Mouse (Mus musculus): Measurements from ENCODE around the gene Fmod. TPM values are rescaled to one million over a fixed set of nuclear protein-coding genes. Genes with fewer than 3 reads are reported as not detected.

Gene Fmod
- polyA plus RNA-seq, 1 experiment from 2014 or later, result 7.2 TPM

DNA sequence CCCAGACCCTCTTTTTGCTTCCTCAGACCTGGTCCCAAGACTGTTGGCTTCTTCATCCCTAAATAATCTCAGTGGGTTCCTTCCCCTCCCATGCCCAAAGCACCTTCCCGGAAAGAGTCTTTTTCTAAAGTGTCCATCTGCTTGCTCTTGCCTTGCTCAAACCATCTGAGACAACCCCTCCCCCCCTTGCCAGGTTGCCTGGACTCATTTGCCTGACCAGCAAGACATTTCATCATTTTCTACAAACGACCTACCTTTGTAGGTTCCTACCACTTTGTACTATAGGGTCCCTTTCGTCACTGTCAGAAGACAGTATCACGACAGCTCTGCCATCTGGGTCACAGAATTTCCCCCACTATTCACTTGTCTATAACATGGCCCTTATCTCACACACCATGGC, 43.4 kb downstream of the Fmod start:
- peaks cover 19% of the 10 kb centered on the region; the same call in 1 of the 2 replicates for H3K4me1 ChIP-seq (ENCODE audit: control insufficient read depth, insufficient read depth, low read length)
- 77% methylated on average over 4 of the region's 4 CpGs for WGBS

GRCm38 (mm10) chr1:134080881-134081450, 43.9 kb downstream of the Fmod start:
- no peaks in the 10 kb centered on the region for H3K27me3 ChIP-seq (ENCODE audit: control insufficient read depth, insufficient read depth, low read length)
- no peak for ATAC-seq (ENCODE audit: insufficient number of reproducible peaks, insufficient read depth, low FRiP score, low read depth)
- no peak overlapping the region for H3K4me3 ChIP-seq (ENCODE audit: low read depth, low read length)
- H3K36me3 ChIP-seq (ENCODE audit: control insufficient read depth, insufficient read depth, low read length), result peaks cover 9% of the 10 kb centered on the region; the same call in 1 of the 2 replicates
- WGBS, result 83% methylated on average over 5 of the region's 5 CpGs
- H3K4me2 ChIP-seq (replicated peaks; ENCODE audit: low read depth, low read length), result no peak overlapping the region
- H3K9ac ChIP-seq (replicated peaks; ENCODE audit: low read depth, low read length), result no peak overlapping the region
- H3K4me1 ChIP-seq (ENCODE audit: control insufficient read depth, insufficient read depth, low read length), result peaks cover 20% of the 10 kb centered on the region
- no peak overlapping the region for H3K27ac ChIP-seq (ENCODE audit: low read length)
- H3K9me3 ChIP-seq (ENCODE audit: control insufficient read depth, low read depth, low read length), result no peaks in the 10 kb centered on the region

More for the DNA sequence above, 43.4 kb downstream of the Fmod start:
- Histone ChIP-seq H3K9me3 (ENCODE audit: control insufficient read depth, low read depth, low read length) (no peaks in the 10 kb centered on the region), H3K27ac (ENCODE audit: low read length) (peak overlapping the region; percentile 78), H3K4me3 (ENCODE audit: low read depth, low read length) (no peak overlapping the region), H3K36me3 (ENCODE audit: control insufficient read depth, insufficient read depth, low read length) (peaks cover 9% of the 10 kb centered on the region; the same call in 1 of the 2 replicates), H3K27me3 (ENCODE audit: control insufficient read depth, insufficient read depth, low read length) (no peaks in the 10 kb centered on the region), H3K9ac (replicated peaks; ENCODE audit: low read depth, low read length) (no peak overlapping the region), H3K4me2 (replicated peaks; ENCODE audit: low read depth, low read length) (no peak overlapping the region)
- ATAC-seq (ENCODE audit: insufficient number of reproducible peaks, insufficient read depth, low FRiP score, low read depth), result no peak

- Histone ChIP-seq H3K4me2 (replicated peaks; ENCODE audit: low read depth, low read length) (no peak overlapping the region), H3K9ac (replicated peaks; ENCODE audit: low read depth, low read length) (no peak overlapping the region), H3K27me3 (ENCODE audit: control insufficient read depth, insufficient read depth, low read length) (no peaks in the 10 kb centered on the region), H3K4me3 (ENCODE audit: low read depth, low read length) (no peak overlapping the region), H3K36me3 (ENCODE audit: control insufficient read depth, insufficient read depth, low read length) (no peaks in the 10 kb centered on the region), H3K9me3 (ENCODE audit: control insufficient read depth, low read depth, low read length) (no peaks in the 10 kb centered on the region), H3K4me1 (ENCODE audit: control insufficient read depth, insufficient read depth, low read length) (peaks cover 20% of the 10 kb centered on the region), H3K27ac (ENCODE audit: low read length) (no peak overlapping the region)
- no peak for ATAC-seq (ENCODE audit: insufficient number of reproducible peaks, insufficient read depth, low FRiP score, low read depth)
- WGBS, result 50% methylated on average over 11 of the region's 11 CpGs
Observed at GRCm38 (mm10) chr1:134082987-134083516, 46.0 kb downstream of the Fmod start.

- no peak for ATAC-seq (ENCODE audit: insufficient number of reproducible peaks, insufficient read depth, low FRiP score, low read depth)
- WGBS, result 78% methylated on average over 8 of the region's 8 CpGs
- no peak overlapping the region for H3K9ac ChIP-seq (replicated peaks; ENCODE audit: low read depth, low read length)
- no peaks in the 10 kb centered on the region for H3K36me3 ChIP-seq (ENCODE audit: control insufficient read depth, insufficient read depth, low read length)
- no peaks in the 10 kb centered on the region for H3K27me3 ChIP-seq (ENCODE audit: control insufficient read depth, insufficient read depth, low read length)
- no peaks in the 10 kb centered on the region for H3K9me3 ChIP-seq (ENCODE audit: control insufficient read depth, low read depth, low read length)
- no peak overlapping the region for H3K27ac ChIP-seq (ENCODE audit: low read length)
- no peak overlapping the region for H3K4me2 ChIP-seq (replicated peaks; ENCODE audit: low read depth, low read length)
- no peak overlapping the region for H3K4me3 ChIP-seq (ENCODE audit: low read depth, low read length)
- peaks cover 17% of the 10 kb centered on the region for H3K4me1 ChIP-seq (ENCODE audit: control insufficient read depth, insufficient read depth, low read length)
Observed at GRCm38 (mm10) chr1:134083676-134084075, 46.6 kb downstream of the Fmod start.

- H3K4me2 ChIP-seq (replicated peaks; ENCODE audit: low read depth, low read length), result no peak overlapping the region
- ATAC-seq (ENCODE audit: insufficient number of reproducible peaks, insufficient read depth, low FRiP score, low read depth), result no peak
- no peak overlapping the region for H3K9ac ChIP-seq (replicated peaks; ENCODE audit: low read depth, low read length)
- H3K36me3 ChIP-seq (ENCODE audit: control insufficient read depth, insufficient read depth, low read length), result no peaks in the 10 kb centered on the region
- 78% methylated on average over 3 of the region's 3 CpGs for WGBS
- no peak overlapping the region for H3K27ac ChIP-seq (ENCODE audit: low read length)
- no peaks in the 10 kb centered on the region for H3K9me3 ChIP-seq (ENCODE audit: control insufficient read depth, low read depth, low read length)
- peaks cover 17% of the 10 kb centered on the region for H3K4me1 ChIP-seq (ENCODE audit: control insufficient read depth, insufficient read depth, low read length)
- H3K4me3 ChIP-seq (ENCODE audit: low read depth, low read length), result no peak overlapping the region
- H3K27me3 ChIP-seq (ENCODE audit: control insufficient read depth, insufficient read depth, low read length), result no peaks in the 10 kb centered on the region
Observed at GRCm38 (mm10) chr1:134084128-134084527, 47.1 kb downstream of the Fmod start.

- Histone ChIP-seq H3K27ac (ENCODE audit: low read length) (no peak overlapping the region), H3K4me2 (replicated peaks; ENCODE audit: low read depth, low read length) (no peak overlapping the region), H3K4me1 (ENCODE audit: control insufficient read depth, insufficient read depth, low read length) (peaks cover 14% of the 10 kb centered on the region), H3K27me3 (ENCODE audit: control insufficient read depth, insufficient read depth, low read length) (no peaks in the 10 kb centered on the region), H3K36me3 (ENCODE audit: control insufficient read depth, insufficient read depth, low read length) (no peaks in the 10 kb centered on the region), H3K9ac (replicated peaks; ENCODE audit: low read depth, low read length) (no peak overlapping the region), H3K9me3 (ENCODE audit: control insufficient read depth, low read depth, low read length) (no peaks in the 10 kb centered on the region), H3K4me3 (ENCODE audit: low read depth, low read length) (no peak overlapping the region)
- ATAC-seq (ENCODE audit: insufficient number of reproducible peaks, insufficient read depth, low FRiP score, low read depth), result no peak
- WGBS, result 34% methylated on average over 3 of the region's 3 CpGs
Observed at GRCm38 (mm10) chr1:134086017-134086416, 49.0 kb downstream of the Fmod start.

DNA sequence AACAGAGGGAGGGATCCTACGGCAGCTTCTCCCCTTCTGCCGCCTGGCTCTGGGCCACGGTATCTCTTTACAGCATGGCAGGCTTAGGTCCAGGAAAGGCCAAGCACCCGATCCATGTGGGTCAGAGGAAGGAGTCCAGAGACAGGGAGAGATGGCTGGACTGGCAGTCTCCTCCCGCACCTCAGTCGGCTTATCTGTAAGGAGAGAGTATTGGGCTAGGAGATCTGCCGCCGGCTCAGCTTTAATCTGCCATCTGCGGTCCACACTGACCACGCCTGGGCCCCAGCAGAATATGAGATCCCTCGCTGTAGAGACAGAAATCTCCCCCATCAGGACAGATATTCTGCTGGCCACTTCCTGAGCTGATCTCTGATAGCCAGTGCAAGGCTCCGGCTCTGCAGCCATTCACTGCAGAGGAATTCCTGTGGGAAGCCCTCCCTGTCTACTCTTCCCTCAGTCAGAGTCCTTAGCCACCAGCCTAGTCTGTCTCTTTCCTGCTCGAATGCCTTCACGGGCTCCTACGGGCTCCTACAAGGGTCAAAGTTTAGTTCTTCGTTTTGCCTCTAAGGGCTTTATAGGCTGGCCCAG, 49.9 kb downstream of the Fmod start:
- Histone ChIP-seq H3K36me3 (ENCODE audit: control insufficient read depth, insufficient read depth, low read length) (no peaks in the 10 kb centered on the region), H3K4me1 (ENCODE audit: control insufficient read depth, insufficient read depth, low read length) (peaks cover 14% of the 10 kb centered on the region), H3K4me2 (replicated peaks; ENCODE audit: low read depth, low read length) (no peak overlapping the region), H3K27me3 (ENCODE audit: control insufficient read depth, insufficient read depth, low read length) (no peaks in the 10 kb centered on the region), H3K27ac (ENCODE audit: low read length) (no peak overlapping the region), H3K4me3 (ENCODE audit: low read depth, low read length) (no peak overlapping the region), H3K9ac (replicated peaks; ENCODE audit: low read depth, low read length) (0 out of 2 replicates have a peak overlapping the region, but pooled peaks have one; percentile 22), H3K9me3 (ENCODE audit: control insufficient read depth, low read depth, low read length) (no peaks in the 10 kb centered on the region)
- WGBS, result 49% methylated on average over 16 of the region's 16 CpGs
- ATAC-seq (ENCODE audit: insufficient number of reproducible peaks, insufficient read depth, low FRiP score, low read depth), result peak; percentile 53; the same call in 1 of the 2 replicates

- ATAC-seq (ENCODE audit: insufficient number of reproducible peaks, insufficient read depth, low FRiP score, low read depth), result no peak
- Histone ChIP-seq H3K27ac (ENCODE audit: low read length) (no peak overlapping the region), H3K9ac (replicated peaks; ENCODE audit: low read depth, low read length) (no peak overlapping the region), H3K4me2 (replicated peaks; ENCODE audit: low read depth, low read length) (no peak overlapping the region), H3K27me3 (ENCODE audit: control insufficient read depth, insufficient read depth, low read length) (no peaks in the 10 kb centered on the region), H3K4me3 (ENCODE audit: low read depth, low read length) (no peak overlapping the region), H3K9me3 (ENCODE audit: control insufficient read depth, low read depth, low read length) (no peaks in the 10 kb centered on the region), H3K36me3 (ENCODE audit: control insufficient read depth, insufficient read depth, low read length) (no peaks in the 10 kb centered on the region), H3K4me1 (ENCODE audit: control insufficient read depth, insufficient read depth, low read length) (peaks cover 31% of the 10 kb centered on the region)
- WGBS, result 83% methylated on average over 7 of the region's 7 CpGs
Observed at GRCm38 (mm10) chr1:134089074-134089473, 52.0 kb downstream of the Fmod start.

Measured in stomach, embryonic 14.5 days (tissue).